Mouse (Mus musculus) lung, adult 2 months (tissue): ENCODE measurements around the gene Rreb1. TPM values are rescaled to one million over a fixed set of nuclear protein-coding genes. Genes with fewer than 3 reads are reported as not detected.

Source experiments
- DNase-seq: peaks from one replicate; pipeline ENCODE4 v3.0.0; 2022
- H3K4me1 ChIP-seq: fragments of 200-500 bp; 2 replicates; pipeline ENCODE4 v1.6.1; 2011; ENCODE audit warnings: low read length; ENCODE audit not compliant: control insufficient read depth, insufficient read depth
- H3K4me3 ChIP-seq: fragments of 200-500 bp; replicated peaks from 2 replicates; pipeline ENCODE3; 2011; ENCODE audit warnings: low read depth, mild to moderate bottlenecking, control low read depth, low read length; ENCODE audit errors: extremely low read depth
- CTCF ChIP-seq: fragments of 200-500 bp; IDR thresholded peaks from 2 replicates; pipeline ENCODE4 v1.5.1; 2011; ENCODE audit warnings: mild to moderate bottlenecking, low read length, control low read depth; ENCODE audit not compliant: insufficient read depth
- POLR2A ChIP-seq: fragments of 200-500 bp; IDR thresholded peaks from 2 replicates; pipeline ENCODE4 v1.6.1; 2011; ENCODE audit warnings: low read depth, mild to moderate bottlenecking, control low read depth, low read length, borderline replicate concordance; ENCODE audit errors: extremely low read depth
- WGBS: fragments of 180-500 bp; shearing (Covaris S2); methylation state at CpG from one replicate; pipeline ENCODE4 v1.1.7; 2018; 5-methylcytosine and 5-hydroxymethylcytosine counted together
- polyA plus RNA-seq: library from polyadenylated mRNA; depleted of rRNA; stranded (reverse); fragments of >200 nt; gene quantifications from 2 replicates; pipeline ENCODE4 v1.2.3, GENCODE M21; 2012; rRNA removed

The Rreb1 gene
- polyA plus RNA-seq, 1 experiment: 23.7 TPM

DNA sequence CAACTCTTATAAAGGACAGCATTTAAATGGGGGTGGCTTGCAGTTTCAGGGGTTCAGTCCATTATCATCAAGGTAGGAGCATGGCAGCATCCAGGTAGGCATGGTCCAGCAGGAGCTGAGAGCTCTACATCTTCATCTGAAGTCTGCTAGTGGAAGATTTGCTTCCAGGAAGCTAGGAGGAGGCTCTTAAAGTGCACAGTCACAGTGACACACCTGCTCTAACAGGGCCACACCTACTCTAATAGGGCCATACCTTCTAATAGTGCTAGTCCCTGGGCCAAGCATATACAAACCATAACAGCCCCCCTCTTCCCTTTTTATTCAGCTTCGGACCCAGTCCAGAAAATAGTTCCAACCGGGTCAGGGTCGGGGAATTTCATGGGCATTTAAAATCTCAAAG is 221.5 kb downstream of the Rreb1 start:
- 73% methylated on average over 3 of the region's 3 CpGs for WGBS
- DNase-seq: no peak
- Histone ChIP-seq H3K4me3 (no peak overlapping the region), H3K4me1 (no peaks in the 10 kb centered on the region)
- TF ChIP-seq CTCF (no peak), POLR2A (no peak)

Other genes starting within 250 kb of the Rreb1 start
- gene Ssr1, start 215.8 kb downstream of the Rreb1 start, polyA plus RNA-seq: 7.7 and 13.8 TPM in 2 replicates